Mouse (Mus musculus) ovary, adult 10 weeks (tissue): ENCODE measurements around the gene Olfr934. TPM values are rescaled to one million over a fixed set of nuclear protein-coding genes. Genes with fewer than 3 reads are reported as not detected.

Experiments used
- polyA plus RNA-seq: library from polyadenylated mRNA; stranded (reverse); fragments of 350-450 nt; fragmentation: Illumina TruSeq; extraction: RNeasy Lipid Tissue Mini Kit (QIAGEN cat#74804); gene quantifications from one replicate; pipeline ENCODE4 v1.2.3, GENCODE M21; 2014

The Olfr934 gene
- not detected for polyA plus RNA-seq

DNA sequence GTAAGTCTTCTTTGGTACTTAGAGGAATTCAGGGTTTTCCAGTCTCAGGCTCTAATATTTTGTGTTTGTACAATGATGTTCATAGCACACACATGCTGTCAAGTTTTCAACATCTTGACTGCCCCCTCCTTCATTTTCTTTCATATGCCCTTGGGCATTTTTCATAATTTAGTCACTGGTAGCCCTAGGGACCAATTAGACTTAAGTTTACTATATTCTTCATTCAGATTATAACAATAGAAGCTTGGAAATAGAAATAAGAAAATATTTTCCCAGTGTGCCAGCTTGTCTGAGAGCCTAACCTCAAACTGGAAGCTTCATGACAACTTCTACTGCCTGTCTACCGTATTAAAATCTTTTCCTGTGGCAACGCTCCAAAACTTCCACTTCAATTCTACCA lies at the start of gene Olfr934:
Gene Olfr934, minus strand, starts transcription at position 101 of the 400 bp plus-strand sequence.

GRCm38 (mm10) chr9:39023277-39023676 lies 35.2 kb upstream of the Olfr934 start, which contains the start of gene Olfr146:
Gene Olfr146 (minus strand): TSS chr9:39023377.

GRCm38 (mm10) chr9:38999583-38999982 lies 11.5 kb upstream of the Olfr934 start, which contains the start of gene Olfr935:
Gene Olfr935 (minus strand): TSS chr9:38999683.

GRCm38 (mm10) chr9:38972013-38972412 lies 16.1 kb downstream of the Olfr934 start, which contains the start of gene Olfr933:
Gene Olfr933 (plus strand): TSS chr9:38972313.

Other genes starting within 250 kb of the Olfr934 start
- gene Olfr920, start 236.0 kb downstream of the Olfr934 start, polyA plus RNA-seq, result 0.80 TPM
- gene Olfr921, start 215.2 kb downstream of the Olfr934 start, polyA plus RNA-seq, result not detected
- gene Olfr922, start 173.7 kb downstream of the Olfr934 start, polyA plus RNA-seq, result not detected
- not detected for gene Olfr923, start 161.8 kb downstream of the Olfr934 start, polyA plus RNA-seq
- not detected for gene Olfr924, start 143.9 kb downstream of the Olfr934 start, polyA plus RNA-seq
- gene Olfr26, start 133.3 kb downstream of the Olfr934 start, polyA plus RNA-seq, result not detected
- gene Olfr926, start 111.2 kb downstream of the Olfr934 start, polyA plus RNA-seq, result not detected
- gene Olfr930, start 58.5 kb downstream of the Olfr934 start, polyA plus RNA-seq, result not detected
- gene Olfr933, start 16.0 kb downstream of the Olfr934 start, polyA plus RNA-seq, result not detected
- not detected for gene Olfr935, start 11.4 kb upstream of the Olfr934 start, polyA plus RNA-seq
- not detected for gene Olfr146, start 35.1 kb upstream of the Olfr934 start, polyA plus RNA-seq
- gene Olfr937, start 76.6 kb upstream of the Olfr934 start, polyA plus RNA-seq, result not detected
- gene Olfr938, start 90.6 kb upstream of the Olfr934 start, polyA plus RNA-seq, result not detected
- not detected for gene Olfr27, start 139.8 kb upstream of the Olfr934 start, polyA plus RNA-seq
- gene Olfr943, start 178.0 kb upstream of the Olfr934 start, polyA plus RNA-seq, result not detected
- gene Olfr944, start 213.6 kb upstream of the Olfr934 start, polyA plus RNA-seq, result not detected